Mouse (Mus musculus): ENCODE measurements around the gene Atp8b2. TPM values are rescaled to one million over a fixed set of nuclear protein-coding genes. Genes with fewer than 3 reads are reported as not detected.

The Atp8b2 gene
- polyA plus RNA-seq, 1 experiment, result not detected

DNA sequence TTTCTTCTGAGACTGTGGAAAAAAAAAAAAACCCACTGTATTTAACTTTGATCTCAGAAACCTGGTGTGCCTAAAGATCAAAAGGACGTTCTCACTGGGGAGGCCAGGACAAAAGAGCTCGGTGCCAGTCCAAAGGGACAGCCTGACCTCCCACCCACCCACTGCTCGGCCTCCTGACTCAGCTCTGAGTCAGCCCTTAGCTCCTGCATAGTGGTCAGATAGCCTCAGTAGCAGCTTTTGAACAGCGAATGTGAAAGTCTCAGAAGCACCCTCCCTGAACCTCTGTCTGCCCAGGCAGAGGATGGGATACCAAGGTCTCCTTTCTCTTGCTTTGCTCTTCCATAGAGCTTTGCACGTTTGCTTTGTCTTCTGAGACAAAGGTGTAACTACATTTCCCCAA lies 66.7 kb downstream of the Atp8b2 start:
- TF ChIP-seq GATA1 (IDR thresholded peaks at IDR 0.05; ENCODE audit: low read length), result no peak

DNA sequence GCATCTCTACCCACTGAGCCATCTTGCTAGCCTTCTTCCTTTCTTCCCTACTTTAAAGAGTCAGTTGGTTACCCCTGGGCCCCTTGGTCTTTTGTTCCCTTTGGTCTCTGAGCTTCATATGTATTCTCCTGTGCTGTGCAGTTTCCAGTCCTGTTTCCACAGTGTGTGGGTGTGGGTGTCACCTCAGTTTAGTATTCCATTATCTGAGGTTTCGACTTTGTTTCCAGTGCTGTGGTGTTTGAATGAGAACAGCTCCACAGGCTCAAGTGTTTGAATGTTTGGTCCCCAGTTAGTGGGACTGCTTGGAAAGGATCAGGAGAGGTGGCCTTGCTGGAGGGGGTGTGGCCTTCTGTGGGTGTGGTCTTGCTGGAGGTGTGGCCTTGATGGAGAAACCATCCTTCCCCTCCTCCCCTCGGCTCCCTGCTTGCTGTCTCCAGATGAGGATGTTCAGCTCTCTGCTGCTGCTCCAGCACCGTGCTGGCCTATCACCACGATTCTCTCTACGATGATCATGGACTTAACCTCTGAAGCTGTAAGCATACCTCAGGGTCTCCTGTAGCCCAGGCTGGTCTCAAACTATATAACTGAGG lies 70.7 kb downstream of the Atp8b2 start:
- TF ChIP-seq GATA1 (IDR thresholded peaks at IDR 0.05; ENCODE audit: low read length), result no peak

DNA sequence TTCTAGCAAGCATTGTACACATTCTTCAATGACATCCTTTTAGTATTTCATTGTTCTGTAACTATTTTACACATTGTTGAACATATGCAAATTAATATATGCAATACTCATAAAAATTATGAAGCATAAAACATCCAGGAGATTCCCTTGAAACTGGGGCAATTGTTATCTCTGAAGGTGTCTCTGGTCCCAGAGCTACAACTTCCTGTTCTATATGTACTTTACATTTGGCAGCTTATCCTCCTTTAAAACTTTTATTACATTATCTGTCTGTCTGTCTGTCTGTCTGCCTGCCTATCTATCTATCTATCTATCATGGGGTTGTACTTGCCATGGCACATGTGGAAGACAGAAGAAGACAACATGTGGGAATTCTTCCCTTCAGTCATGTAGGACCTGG lies 71.6 kb downstream of the Atp8b2 start:
- no peak for TF ChIP-seq GATA1 (IDR thresholded peaks at IDR 0.05; ENCODE audit: low read length)

DNA sequence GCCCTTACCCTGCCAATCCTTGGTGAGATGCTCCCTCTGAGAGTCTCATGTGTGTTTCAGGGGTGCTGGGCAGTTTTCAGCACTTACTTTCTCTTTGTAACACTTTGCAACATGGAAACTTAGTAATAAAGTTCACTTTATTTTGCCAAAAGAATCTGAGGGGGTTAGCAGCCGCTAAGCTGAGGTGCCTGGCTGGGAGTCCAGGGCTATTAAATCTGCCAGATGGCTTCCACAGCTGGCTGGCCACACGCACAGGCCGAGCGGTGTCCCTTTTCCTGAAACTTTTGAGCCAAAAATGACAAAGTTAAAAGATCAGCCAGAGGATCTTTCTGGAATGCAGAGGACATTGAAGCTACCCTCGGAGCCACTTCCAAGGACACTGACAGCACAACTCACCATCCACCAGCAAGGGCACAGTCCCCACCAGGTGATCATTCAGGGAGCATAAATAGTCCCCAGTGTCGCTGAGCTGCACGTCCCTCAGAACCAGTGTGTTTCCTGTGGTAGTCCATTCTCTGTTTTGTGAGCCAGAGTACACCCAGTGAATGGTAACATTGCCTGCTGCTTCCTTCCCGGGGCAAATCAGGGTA lies 73.4 kb downstream of the Atp8b2 start:
- TF ChIP-seq GATA1 (IDR thresholded peaks at IDR 0.05; ENCODE audit: low read length), result no peak

Other genes starting within 250 kb of the Atp8b2 start
- 16.9 and 17.9 TPM in 2 replicates for gene Adar, start 248.5 kb downstream of the Atp8b2 start, polyA plus RNA-seq (2012)
- gene Chrnb2, start 198.9 kb downstream of the Atp8b2 start, polyA plus RNA-seq (2012), result 0.18 and 0.27 TPM in 2 replicates
- 42.1 and 53.0 TPM in 2 replicates for gene Ube2q1, start 189.9 kb downstream of the Atp8b2 start, polyA plus RNA-seq (2012)
- gene She, start 132.1 kb downstream of the Atp8b2 start, polyA plus RNA-seq (2012), result not detected in 2 replicates
- gene Il6ra, start 50.3 kb downstream of the Atp8b2 start, polyA plus RNA-seq (2012), result not detected in 2 replicates
- gene Hax1, start 35.3 kb upstream of the Atp8b2 start, polyA plus RNA-seq (2012), result 17.4 and 50.6 TPM in 2 replicates
- 19.8 and 35.4 TPM in 2 replicates for gene 4933434E20Rik, start 88.1 kb upstream of the Atp8b2 start, polyA plus RNA-seq (2012)
- gene Ubap2l, start 89.1 kb upstream of the Atp8b2 start, polyA plus RNA-seq (2012), result 158 and 183 TPM in 2 replicates
- gene Tpm3, start 109.1 kb upstream of the Atp8b2 start, polyA plus RNA-seq (2012), result 194 and 266 TPM in 2 replicates
- gene Nup210l, start 140.6 kb upstream of the Atp8b2 start, polyA plus RNA-seq (2012), result not detected in 2 replicates